Mouse (Mus musculus): ENCODE measurements around the gene Mettl13.
A peak's percentile ranks its signal among the peaks of the same experiment; 100 is the strongest.

Gene Mettl13

DNA sequence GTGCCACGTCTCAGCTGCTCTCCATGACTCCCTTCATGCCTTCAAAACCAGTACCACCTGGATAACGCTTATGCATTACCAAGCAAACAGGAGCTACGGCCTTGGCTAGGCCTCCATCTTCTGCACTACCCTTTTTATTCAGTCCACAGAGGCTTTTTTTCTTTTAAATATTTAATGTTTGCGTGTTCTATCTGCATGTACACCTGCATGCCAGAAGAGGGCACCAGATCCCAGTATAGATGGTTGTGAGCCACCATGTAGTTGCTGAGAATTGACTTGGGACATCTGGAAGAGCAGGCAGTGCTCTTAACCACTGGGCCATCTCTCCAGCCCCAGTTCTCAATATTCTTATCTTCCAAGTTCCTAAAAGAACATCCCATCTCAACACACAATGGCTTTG, 16.8 kb downstream of the Mettl13 start:
- no peak for DNase-seq

DNA sequence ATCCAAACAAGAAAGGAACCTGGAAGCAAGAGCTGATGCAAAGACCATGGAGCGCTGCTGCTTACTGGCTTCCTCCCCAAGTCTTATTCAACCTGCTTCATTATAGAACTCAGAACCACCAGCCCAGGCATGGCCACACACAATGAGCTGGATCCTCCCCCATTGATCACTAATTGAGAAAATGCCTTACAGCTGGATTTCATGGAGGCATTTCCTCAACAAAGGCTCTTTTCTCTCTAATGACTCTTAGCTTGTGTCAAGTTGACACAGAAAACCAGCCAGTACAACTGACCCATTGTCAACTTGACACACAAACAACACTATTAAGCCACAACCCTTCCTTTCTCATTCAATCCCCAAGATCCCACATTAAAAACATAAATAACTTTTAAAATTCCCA, 17.7 kb downstream of the Mettl13 start:
- no peak for DNase-seq

DNA sequence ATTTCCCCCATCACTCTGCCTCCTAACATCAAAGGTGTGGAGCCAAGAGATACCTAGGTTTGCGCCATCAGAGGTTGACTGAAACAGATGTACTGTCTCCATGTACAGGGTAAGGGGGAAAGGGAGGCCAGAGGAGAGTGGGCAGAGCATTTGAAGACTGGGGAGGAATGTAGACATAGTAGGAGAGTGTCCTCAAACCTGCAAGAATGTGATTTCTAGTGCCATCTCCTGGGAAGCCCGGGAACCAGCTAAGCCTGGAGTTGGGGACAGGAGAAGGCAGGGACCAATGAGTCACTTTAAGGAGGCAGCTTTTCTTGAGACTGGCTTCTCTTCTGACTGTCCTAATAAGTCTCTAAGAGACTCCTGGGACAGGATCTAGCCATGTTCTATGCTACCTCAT, 18.7 kb downstream of the Mettl13 start:
- no peak for DNase-seq

DNA sequence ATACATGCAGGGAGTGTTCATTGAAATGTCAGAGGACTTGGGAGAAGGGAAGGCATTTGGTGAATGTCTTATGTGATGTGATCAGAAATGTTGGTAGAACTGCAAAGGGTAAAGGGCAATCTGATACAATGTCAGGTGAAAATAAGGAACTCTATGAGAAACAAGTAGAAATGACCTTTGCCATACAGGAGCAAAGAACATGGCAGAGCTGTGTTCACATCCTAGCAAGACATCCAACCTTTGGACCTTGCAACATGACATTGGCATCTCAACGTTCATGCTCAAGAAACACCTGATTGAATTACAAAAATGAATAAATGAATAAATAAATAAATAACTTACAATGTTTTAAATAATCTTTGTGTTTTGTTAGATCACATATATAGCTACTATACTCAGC, 33.2 kb downstream of the Mettl13 start:
- no peak for DNase-seq

DNA sequence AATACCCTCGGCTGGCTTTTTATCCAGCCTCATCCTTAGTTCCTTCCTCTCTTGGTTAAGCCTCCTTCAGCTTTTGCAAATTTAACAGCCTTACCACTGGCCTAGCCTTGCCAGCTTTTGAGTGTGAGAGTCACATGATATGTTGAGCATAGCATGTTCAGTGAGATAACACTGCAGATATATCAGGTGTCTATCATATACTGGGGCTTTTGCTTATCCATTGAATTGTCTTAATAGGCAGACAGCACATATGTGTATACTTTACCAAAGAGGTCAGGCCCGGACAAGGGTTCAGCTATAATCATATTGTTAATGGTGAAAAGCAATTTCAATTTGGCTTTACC, 38.4 kb downstream of the Mettl13 start:
- DNase-seq: no peak

GRCm38 (mm10) chr1:162509329-162510012, 38.9 kb downstream of the Mettl13 start:
- DNase-seq: peak; percentile 67

DNA sequence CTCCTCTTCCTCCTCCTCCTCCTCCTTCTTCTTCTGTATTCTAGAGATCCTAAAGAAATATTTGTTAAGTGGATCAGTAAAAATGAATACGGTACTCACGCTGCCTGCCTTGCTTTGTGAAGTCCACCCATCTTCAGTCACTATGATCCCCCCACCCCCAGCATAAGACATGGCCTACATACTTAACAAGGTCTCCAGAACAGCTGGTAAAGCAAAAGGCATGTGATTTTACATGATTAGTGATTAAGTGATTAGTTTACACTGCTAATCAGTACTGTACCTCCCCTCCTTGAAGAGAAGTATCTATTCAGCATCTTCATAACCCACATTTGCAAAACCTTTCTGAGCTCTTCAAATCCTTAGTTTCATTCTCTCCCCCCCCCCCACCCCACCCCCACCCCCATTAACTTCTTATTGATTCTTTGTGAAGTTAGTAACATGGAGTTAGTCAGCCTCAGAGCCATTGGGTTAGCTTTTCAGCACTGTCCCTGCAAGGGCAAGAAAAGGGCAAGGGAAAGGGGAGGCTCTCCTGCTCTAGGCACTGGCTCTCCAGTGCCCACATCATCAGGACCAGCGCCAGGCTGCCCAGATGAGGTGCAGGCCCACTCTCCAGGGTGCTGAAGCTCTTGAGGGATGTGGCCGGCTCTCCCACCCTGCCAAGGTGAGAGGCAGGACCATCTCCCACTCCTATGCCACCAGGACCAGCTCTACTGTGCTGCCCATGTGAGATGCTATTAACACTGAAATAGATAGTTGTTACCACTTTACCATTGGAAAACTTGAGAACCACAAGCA, 39.9 kb downstream of the Mettl13 start:
- DNase-seq: no peak

DNA sequence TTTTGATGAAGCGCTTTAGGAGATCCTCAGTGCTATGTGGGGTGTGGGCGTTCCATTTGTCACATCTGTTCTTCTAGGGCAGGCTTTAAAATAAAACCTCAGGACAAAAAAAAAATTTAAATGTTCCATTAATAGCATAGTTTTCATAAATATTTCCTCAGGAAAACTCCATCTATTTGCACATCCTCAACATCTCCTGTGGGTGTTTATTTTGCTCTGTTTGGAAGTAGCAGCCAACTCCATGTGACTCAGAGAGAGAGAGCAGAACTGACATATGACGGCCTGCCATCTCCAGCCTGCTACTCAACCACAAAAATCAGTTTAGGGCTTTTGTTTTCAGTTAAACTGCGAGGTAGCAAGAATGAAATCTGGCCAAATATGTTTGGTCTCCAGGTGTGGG, 41.8 kb downstream of the Mettl13 start:
- peak; percentile 30 for DNase-seq

GRCm38 (mm10) chr1:162505649-162506048, 42.7 kb downstream of the Mettl13 start:
- no peak for DNase-seq

Measured in layer of hippocampus, adult 9-11 months (tissue).